Mouse (Mus musculus) brain, embryonic 14.5 days (tissue): Measurements from ENCODE around the gene Zbtb39. TPM values are rescaled to one million over a fixed set of nuclear protein-coding genes. Genes with fewer than 3 reads are reported as not detected.

ENCODE experiments used
- DNase-seq: peaks from one replicate; pipeline ENCODE4 v3.0.0-alpha.2; 2011; ENCODE audit warnings: low read depth
- CTCF ChIP-seq: fragments of 200-500 bp; IDR thresholded peaks from 2 replicates; pipeline ENCODE4 v1.5.1; 2012; ENCODE audit warnings: inconsistent platforms, mild to moderate bottlenecking, moderate library complexity, borderline replicate concordance; ENCODE audit not compliant: insufficient read depth, insufficient read length; ENCODE audit errors: extremely low read depth
- POLR2A ChIP-seq: fragments of 200-500 bp; IDR thresholded peaks from 2 replicates; pipeline ENCODE4 v1.6.1; 2012; ENCODE audit warnings: mild to moderate bottlenecking, inconsistent platforms, borderline replicate concordance; ENCODE audit not compliant: poor library complexity, insufficient read depth, insufficient read length, severe bottlenecking; ENCODE audit errors: extremely low read depth
- polyA plus RNA-seq: library from polyadenylated mRNA; depleted of rRNA; stranded (reverse); fragments of >200 nt; gene quantifications from 2 replicates; pipeline ENCODE4 v1.2.3, GENCODE M21; 2012

The Zbtb39 gene
- polyA plus RNA-seq, 1 experiment, result 18.7 TPM

GRCm38 (mm10) chr10:127712736-127713135, 26.6 kb upstream of the Zbtb39 start:
- no peak for TF ChIP-seq CTCF
- no peak for TF ChIP-seq POLR2A
- DNase-seq, result no peak

DNA sequence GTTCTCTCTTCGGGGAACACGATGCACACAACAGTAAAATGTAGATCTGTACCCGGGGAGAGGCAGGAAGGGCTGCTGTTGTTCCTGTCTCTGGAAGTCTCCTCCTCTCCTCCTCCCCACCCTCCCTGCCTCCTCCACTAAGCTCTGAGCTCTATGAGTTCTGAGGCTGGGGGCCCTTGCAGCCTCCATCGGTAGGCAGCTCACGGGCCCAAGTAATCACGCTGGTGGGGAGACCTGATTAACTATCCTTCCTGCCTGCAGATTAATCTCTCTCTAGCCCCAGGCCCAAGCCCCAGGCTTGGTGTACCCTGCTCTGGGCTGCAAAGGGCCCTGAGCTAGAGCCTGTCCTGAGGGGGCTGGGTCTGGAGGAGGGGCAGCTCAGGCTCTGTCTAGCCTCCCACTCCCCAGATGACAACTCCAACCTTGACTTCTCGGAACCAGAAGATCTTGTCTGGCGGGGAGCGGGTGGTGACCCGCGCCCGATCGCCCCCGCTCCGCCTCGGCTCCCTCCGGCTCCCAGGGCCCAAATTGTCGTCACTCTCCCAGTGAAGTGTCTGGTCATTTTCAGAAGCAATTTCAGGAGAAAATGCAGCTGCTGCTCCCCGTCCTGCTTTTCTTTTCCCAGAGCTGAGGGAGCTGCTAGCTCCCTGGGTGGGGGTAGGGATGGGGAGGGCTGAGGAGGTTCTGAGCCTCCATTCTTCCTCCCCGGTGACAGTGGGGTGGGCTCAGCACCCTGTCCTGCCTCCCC, 17.5 kb upstream of the Zbtb39 start:
- peak; percentile 63 for DNase-seq
- TF ChIP-seq CTCF, result no peak
- no peak for TF ChIP-seq POLR2A

- no peak for TF ChIP-seq POLR2A
- no peak for TF ChIP-seq CTCF
Measured at GRCm38 (mm10) chr10:127724178-127724577, 15.2 kb upstream of the Zbtb39 start, which contains the start of gene Tac2. Tac2 (plus strand) TSS chr10:127724478.

DNA sequence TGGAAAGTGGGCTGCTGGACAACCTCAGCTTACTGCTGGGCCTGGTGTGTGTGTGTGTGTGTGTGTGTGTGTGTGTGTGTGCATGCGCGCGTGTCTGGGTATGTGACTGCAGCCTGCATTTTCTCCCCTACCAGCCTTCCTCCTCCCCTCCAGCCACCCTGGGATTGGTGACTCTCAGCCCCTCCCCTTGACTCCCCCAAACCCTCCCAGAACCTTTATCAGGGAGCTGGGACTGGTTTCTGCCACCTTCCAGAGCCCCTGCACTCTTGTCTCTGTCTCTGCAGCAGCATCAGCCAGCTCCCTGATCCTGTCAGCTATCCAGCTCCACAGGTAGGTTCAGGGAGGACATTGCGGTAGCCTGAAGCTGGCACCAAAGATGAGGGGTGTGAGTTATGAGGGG, 14.2 kb upstream of the Zbtb39 start:
- DNase-seq, result no peak
- TF ChIP-seq POLR2A, result no peak
- no peak for TF ChIP-seq CTCF

More at GRCm38 (mm10) chr10:127724178-127724577, 15.2 kb upstream of the Zbtb39 start, which contains the start of gene Tac2:
- no peak for DNase-seq

DNA sequence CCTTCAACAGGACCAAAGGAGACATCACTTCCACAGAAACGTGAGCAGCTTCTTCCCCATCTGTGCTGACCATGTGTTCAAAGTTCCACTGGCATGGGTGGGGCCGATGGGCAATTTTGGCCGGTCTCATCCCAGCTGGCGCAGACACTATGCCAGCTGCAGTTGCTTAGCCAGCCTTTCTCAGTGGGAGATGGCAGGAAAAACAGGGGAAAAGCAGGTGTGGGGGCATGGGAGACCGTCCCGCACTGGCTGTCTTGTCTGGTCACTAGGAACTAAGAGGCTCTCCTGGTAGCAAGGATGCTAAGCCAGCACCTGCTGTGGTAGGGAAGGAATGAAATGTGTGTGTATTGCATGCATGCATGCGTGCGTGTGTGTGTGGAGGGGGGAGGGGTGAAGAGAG, 10.9 kb upstream of the Zbtb39 start:
- peak; percentile 26 for DNase-seq
- TF ChIP-seq POLR2A, result no peak
- TF ChIP-seq CTCF, result no peak

DNA sequence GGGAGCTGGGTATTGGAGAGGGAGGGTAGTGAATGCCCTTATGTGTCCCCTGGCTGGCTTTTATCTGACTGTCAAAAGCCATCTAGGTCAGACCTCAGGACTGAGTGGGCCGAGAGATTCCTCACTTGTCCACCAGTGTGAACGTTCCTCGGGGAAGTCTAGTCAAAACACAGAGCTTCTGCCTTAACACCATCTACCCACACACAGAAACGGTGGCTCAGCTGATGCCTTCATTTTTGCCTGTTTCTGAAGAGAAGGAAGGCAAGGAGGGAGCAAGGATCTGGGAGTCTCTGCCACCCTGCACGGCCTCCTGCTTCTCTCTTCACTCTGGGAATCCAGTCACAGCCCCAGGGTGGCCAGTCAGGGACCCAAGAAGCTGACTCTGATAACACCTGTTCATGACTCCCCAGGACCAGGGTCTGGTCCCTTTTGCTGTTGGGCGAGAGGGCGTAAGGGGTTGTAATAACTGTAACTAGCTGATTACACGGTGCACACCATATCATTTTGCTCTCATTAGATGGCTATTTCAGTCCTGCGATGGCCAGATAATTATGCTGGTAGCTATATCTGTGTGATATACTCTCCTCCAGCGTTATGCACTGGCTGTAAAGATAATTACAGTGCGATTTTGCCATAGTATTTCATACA, 8.9 kb upstream of the Zbtb39 start:
- no peak for DNase-seq
- TF ChIP-seq POLR2A, result no peak
- TF ChIP-seq CTCF, result no peak

- peak; percentile 67 for DNase-seq
Measured at GRCm38 (mm10) chr10:127730933-127731310, 8.4 kb upstream of the Zbtb39 start.

GRCm38 (mm10) chr10:127731397-127731796, 7.9 kb upstream of the Zbtb39 start:
- TF ChIP-seq CTCF, result no peak
- TF ChIP-seq POLR2A, result no peak
- DNase-seq, result no peak

More at GRCm38 (mm10) chr10:127730933-127731310, 8.4 kb upstream of the Zbtb39 start:
- TF ChIP-seq POLR2A, result no peak
- TF ChIP-seq CTCF, result no peak

DNA sequence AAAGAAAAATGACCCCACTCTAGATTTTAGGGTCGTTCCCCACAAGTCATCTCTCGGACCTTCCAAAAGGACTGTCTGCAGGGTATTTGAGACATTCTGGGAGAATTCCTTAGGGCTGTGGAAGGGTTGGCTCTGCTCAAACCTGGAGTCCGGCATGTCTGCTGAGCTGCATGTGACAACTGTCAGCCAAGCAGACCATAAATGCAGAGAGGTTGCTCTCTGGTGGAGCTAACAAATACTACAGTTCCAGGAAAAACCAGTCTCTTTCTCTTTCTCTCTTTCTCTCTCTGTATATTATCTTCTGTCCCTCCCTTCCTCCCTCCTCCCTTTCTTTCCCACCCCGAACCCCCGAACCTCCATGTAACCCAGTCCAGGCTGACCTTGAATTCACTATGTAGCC, 4.9 kb upstream of the Zbtb39 start:
- no peak for TF ChIP-seq POLR2A
- peak; percentile 62 for TF ChIP-seq CTCF
- DNase-seq, result peak; percentile 65

GRCm38 (mm10) chr10:127736266-127736665, 3.1 kb upstream of the Zbtb39 start:
- TF ChIP-seq CTCF (no peak), POLR2A (no peak)
- DNase-seq, result no peak

DNA sequence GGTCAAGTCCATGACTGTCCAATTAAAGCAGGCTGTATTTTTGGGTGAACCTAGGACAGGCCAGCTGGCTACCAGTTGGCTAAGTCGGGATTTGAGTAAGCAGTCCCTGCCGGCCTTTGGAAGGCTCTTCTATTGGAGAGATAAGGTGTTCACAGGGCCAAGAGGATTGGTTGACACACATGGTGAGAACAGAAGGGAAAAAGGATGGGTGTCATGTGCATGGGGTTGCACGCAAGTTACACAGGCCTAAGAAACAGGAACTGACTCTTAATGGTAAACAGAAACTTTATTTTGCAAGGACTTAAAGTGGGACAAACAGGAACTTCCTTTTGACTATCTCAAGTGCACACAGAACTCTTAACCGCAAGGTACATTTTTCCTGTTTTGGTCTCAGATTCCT, 2.4 kb upstream of the Zbtb39 start:
- no peak for DNase-seq
- TF ChIP-seq POLR2A (no peak), CTCF (no peak)
